Mouse (Mus musculus) heart, postnatal 25 days (tissue): Measurements from ENCODE around the gene Nek11. TPM values are rescaled to one million over a fixed set of nuclear protein-coding genes. Genes with fewer than 3 reads are reported as not detected.

Experiments used
- DNase-seq: peaks from one replicate; pipeline ENCODE4 v3.0.0; 2022; ENCODE audit warnings: low spot score
- intact Hi-C: fragments of 180-260 bp; cut with DNase I; formaldehyde crosslinking; loops from one replicate; pipeline ENCODE4 v1.15.1; 2025
- total RNA-seq, 2 experiments: library from RNA; stranded (reverse); gene quantifications; 2 replicates each; pipeline ENCODE4 v1.2.3; 2021

Nek11 gene
- not detected for total RNA-seq

DNA sequence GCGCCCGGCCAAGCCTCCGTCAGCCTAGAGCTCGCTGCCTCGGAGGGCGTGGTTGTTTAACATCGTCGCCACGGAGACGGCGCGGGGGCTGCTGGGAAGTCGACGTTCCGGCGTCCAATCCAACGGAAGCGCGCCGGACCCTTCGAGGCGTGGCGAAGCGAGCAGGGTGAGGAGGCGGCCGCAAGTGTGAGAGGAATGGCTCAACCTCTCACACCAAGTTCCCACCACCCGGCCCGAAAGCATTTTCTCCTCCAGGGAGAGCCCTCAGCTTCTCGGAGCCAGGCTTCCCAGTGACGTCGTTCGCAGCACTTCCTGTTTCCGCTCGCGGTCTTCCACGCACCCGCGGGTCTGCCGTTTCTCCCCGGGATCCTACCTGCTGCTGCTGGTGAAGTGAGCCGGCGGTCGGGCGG, at the start of gene Nek11, which contains the start of gene Aste1:
Nek11 (minus strand) TSS at position 307 of the 410 bp plus-strand sequence.
Aste1 (plus strand) TSS at position 175 of the 410 bp plus-strand sequence.
- intact Hi-C loops = loop anchor here (5.0 to 10.0 kb wide), 4 partner anchors 102 to 1050 kb away; partner anchors contain the start of genes Abhd14a, Abhd14b, Mrpl3 and Nudt16
- peak; percentile 86 for DNase-seq

GRCm38 (mm10) chr9:105408549-105408948, 13.2 kb upstream of the Nek11 start:
- DNase-seq = no peak
- intact Hi-C loops = no loop called here

- intact Hi-C loops = loop anchor here (5.0 to 10.0 kb wide), 4 partner anchors 103 to 1050 kb away; partner anchors contain the start of genes Abhd14a, Abhd14b, Mrpl3 and Nudt16
- DNase-seq = no peak
Measured at GRCm38 (mm10) chr9:105394720-105395119, 604 bp downstream of the Nek11 start.

DNA sequence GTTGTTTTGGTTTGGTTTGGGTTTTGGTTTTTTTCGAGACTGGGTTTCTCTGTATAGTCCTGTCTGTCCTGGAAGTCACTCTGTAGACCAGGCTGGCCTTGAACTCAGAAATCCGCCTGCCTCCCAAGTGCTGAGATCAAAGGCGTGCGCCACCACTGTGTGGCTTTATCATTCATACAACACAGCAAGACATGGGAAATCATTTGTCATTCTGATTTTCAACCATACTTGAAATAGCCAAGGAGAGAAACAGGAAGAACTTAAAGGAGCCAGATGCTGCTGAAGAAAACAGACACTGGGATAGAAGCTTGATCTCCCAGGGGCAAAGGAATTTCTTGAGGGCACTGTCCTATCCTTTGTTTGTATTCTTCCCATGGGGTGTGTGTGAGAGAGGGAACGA, 4.7 kb downstream of the Nek11 start:
- intact Hi-C loops = loop anchor here (10.0 kb wide), 2 partner anchors 256 to 1054 kb away; partner anchors contain the start of genes Abhd14a, Abhd14b and Nudt16
- no peak for DNase-seq

DNA sequence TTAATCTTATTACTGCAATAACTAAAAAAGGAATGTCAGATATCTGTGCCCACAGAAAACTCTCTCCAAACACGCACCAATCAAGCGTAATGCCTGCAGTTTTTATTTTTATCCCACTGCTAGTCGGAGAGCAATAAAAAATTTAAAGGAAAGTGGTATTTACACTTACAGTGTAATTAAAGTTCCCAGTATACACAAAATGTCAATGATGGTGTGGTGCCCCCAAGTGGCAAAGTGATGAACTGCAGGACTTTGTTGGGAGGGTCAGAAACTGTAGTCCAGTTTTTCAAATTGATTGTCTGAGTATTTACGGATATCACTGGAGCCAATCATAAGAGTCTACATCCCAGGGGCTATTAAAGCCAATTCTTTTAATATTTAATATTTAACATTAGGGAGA, 6.0 kb downstream of the Nek11 start:
- no peak for DNase-seq
- intact Hi-C loops = loop anchor here (2.0 to 10.0 kb wide), 3 partner anchors 814 to 1114 kb away; no protein-coding TSS in a partner anchor

GRCm38 (mm10) chr9:105387403-105387802, 7.9 kb downstream of the Nek11 start:
- DNase-seq = no peak
- intact Hi-C loops = loop anchor here (5.0 to 10.0 kb wide), 2 partner anchors 930 to 1113 kb away; no protein-coding TSS in a partner anchor

DNA sequence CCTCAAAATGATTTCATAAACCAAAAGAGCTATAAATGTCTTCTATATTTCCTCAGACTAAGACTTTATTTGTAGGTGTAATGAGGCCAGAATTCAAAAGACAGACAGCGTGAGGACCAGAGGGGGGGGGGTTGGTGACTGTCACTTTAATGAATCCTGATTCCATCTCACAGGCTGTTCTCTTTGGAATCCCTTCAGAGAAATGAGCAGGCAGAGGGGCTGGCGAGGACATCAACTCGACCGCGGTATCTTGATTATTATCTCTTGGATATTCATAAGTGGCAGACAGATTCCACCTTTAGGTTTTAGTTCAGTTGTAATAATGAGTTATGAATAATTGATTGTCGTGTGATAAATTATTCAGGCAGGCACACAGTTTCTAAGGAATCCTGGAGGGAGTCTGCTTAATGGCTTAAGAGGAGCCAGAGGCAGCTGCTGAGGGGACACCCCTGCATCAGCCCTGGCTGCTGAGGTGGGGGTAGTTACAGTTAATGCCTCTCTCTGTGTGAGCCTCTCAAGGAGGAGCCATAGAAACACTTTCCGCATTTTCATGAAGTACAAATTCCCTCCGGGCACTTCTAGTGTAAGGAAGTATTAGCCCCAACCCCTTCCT, 15.7 kb downstream of the Nek11 start:
- DNase-seq = no peak
- intact Hi-C loops = loop anchor here (10.0 kb wide), 1 partner anchor 1105 kb away; no protein-coding TSS in a partner anchor

- intact Hi-C loops = no loop called here
- no peak for DNase-seq
Measured at GRCm38 (mm10) chr9:105377622-105378021, 17.7 kb downstream of the Nek11 start.

GRCm38 (mm10) chr9:105376954-105377530, 18.3 kb downstream of the Nek11 start:
- intact Hi-C loops = no loop called here
- DNase-seq = no peak

GRCm38 (mm10) chr9:105376411-105376810, 18.9 kb downstream of the Nek11 start:
- DNase-seq = no peak
- intact Hi-C loops = no loop called here

DNA sequence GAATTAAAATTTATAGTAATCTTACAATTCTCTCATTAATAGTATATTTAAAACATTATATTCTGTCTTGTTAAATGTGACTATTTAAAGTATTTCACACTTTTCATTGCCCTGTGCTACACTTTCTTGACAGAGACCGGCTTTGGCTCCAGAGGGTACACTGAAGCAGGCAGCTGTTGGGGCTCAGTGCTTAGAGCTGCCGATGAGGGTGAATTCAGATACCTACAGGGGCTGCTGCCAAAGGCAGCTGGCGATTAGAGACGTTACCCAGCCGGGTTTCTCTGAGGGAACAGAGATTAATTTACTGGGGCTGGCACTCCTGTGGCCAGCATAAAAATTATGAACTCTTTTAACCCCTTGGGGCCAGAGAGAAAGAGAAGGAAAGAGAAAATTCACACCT, 21.0 kb downstream of the Nek11 start:
- DNase-seq = no peak
- intact Hi-C loops = no loop called here

DNA sequence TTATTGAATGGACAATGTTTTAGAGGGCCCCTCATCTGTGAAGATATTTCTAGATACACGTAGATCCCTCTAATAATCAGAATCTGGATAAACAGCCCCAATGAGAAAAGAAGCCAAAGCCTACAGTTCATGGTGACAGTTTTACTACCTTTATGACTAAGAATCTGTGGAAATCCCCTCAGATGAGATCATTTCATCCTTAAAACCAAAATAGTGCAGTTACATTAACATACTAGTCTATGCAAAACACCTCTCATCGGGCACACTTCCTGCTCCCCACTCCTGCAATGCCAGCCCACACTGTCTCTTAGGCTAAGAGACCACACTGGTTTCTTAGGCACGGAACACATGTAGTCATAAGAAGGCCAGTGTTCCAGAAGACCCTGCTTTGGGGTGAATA, 26.7 kb downstream of the Nek11 start:
- intact Hi-C loops = no loop called here
- DNase-seq = no peak

- intact Hi-C loops = no loop called here
- no peak for DNase-seq
Measured at GRCm38 (mm10) chr9:105366199-105366598, 29.1 kb downstream of the Nek11 start.

- intact Hi-C loops = no loop called here
- DNase-seq = no peak
Measured at GRCm38 (mm10) chr9:105363520-105364231, 31.6 kb downstream of the Nek11 start.

GRCm38 (mm10) chr9:105362181-105362580, 33.1 kb downstream of the Nek11 start:
- no peak for DNase-seq
- intact Hi-C loops = no loop called here

DNA sequence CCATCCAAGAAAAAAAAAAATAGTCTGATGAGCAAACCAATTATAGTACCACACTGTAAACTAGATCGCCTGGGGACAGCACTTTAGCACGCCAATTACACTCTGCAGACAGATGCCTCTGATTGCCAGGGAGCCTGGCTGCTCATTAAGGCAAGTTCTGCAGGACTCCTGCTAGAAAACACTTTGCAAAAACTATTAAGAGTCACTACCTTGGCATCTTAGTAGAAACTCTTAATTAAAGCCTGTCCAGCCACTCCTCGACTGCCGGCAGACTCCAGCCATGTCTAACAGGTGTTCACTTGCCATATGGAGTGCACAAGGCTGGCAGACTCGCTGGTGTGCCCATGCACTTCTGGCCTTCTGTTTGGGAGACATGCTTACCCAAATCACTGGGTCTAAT, 46.3 kb downstream of the Nek11 start:
- intact Hi-C loops = no loop called here
- no peak for DNase-seq

DNA sequence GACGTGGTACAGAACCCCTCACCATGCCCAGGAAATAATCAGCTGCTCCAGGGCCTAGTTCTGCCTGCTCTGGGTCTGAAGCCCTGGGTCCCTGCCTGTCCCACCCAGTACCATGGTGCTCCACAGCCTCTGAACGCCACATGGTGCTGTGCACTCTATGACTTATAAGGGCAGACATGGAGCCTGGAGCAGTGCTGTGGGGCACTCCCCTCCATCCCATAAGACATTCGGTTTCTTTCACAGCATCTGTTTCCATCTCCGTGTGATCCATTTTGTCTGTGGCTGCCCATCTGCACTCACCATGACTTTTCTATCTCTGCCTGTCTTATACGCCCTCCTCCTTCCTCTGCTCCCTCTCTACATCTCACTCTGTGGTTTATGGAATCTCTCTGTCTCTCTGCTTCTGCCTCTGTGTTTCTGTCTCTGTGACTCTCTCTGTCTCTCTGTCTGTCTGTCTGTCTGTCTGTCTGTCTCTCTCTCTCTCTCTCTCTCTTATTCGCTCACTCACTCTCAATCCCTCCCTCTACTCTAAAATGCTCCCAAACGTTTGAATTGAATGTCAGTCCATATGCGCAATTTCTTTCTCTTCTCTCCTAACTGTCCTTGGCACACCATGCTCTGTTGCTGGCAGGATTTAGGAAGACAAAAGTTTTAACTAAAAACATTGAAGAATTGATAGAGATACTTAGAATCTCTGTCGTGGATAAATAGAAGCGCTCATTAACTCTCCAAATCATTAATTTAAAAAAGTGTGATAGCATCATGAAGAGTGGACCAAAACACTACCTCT, 46.9 kb downstream of the Nek11 start:
- DNase-seq = no peak
- intact Hi-C loops = no loop called here

DNA sequence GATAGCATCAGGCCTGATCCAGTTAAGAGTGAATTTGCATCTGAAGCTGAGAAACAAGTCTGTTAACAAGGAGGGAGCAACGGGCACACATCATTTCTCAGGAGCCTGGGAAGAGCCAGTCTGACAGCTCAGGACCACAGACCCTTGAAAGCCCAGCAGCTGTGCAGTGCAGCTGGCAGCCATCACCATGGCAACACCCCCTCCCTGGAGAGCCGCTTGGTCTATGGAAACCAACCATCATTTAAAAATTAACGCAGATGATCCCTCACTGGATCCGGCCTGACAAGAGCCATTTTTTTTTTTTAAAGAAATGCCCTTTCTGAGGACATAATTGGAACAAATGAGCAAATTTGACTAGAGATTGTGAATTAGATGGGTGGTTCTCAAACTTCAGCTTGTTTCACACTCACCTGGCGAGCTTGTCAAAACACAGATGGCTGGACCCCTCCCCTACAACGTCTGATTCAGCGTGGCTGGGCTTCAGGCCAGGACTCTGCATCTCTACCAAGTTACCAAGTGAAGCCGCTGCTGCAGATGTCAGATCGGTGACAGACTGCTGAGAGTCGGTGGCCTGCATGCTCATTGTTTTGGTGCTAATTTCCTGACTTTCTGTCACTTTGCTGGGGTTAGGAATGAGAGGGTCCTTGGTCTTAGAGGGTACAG, 52.2 kb downstream of the Nek11 start:
- intact Hi-C loops = no loop called here
- DNase-seq = no peak

GRCm38 (mm10) chr9:105342565-105342964, 52.8 kb downstream of the Nek11 start:
- no peak for DNase-seq
- intact Hi-C loops = no loop called here
